Mouse (Mus musculus) brain, embryonic 14.5 days (tissue): Measurements from ENCODE around the gene Kctd11.

Source experiments
- CTCF ChIP-seq: fragments of 200-500 bp; IDR thresholded peaks from 2 replicates; pipeline ENCODE4 v1.5.1; 2012; ENCODE audit warnings: inconsistent platforms, mild to moderate bottlenecking, moderate library complexity, borderline replicate concordance; ENCODE audit not compliant: insufficient read depth, insufficient read length; ENCODE audit errors: extremely low read depth
- POLR2A ChIP-seq: fragments of 200-500 bp; IDR thresholded peaks from 2 replicates; pipeline ENCODE4 v1.6.1; 2012; ENCODE audit warnings: mild to moderate bottlenecking, inconsistent platforms, borderline replicate concordance; ENCODE audit not compliant: poor library complexity, insufficient read depth, insufficient read length, severe bottlenecking; ENCODE audit errors: extremely low read depth

DNA sequence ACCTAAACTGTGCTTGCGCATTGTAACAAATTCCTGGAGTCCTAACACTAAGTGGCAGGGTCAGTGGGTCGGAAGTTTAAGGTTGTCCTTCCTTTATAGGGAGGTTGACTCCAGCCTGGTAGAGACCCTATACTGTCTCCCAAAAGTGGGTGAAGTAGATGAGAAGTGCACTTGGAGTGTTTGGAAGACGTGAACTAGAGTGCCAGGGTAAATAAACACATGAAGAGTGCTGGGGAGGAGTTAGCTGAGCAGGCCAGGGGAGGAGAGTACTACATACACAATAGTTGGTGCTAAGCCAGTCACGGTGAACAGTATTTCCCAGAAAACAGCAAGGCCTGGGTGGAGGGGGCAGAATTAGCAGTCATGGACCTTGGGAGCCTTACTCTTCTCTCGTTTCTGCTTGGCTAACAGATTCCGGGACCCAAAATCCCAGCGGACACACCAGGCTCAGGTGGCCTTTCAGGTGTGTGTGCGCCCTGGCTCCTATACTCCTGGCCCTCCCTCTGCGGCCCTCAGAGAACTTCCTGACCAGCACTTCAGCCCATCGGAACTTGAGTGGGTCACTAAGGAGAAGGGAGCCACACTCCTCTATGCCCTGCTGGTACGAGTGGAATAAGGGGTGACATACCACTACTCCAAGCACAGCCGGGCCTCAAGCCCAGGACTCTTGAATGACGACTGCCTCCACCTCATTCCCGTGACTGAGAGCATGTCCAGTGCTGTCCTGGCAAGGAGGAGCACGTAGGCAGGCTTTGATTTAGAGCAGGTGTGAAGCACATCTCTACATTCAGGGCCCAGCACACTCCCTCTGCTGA is 31.7 kb upstream of the Kctd11 start:
- TF ChIP-seq CTCF: no peak
- TF ChIP-seq POLR2A: no peak
